Mouse (Mus musculus) kidney, embryonic 16.5 days (tissue): ENCODE data around the gene Pde4b. TPM values are rescaled to one million over a fixed set of nuclear protein-coding genes. Genes with fewer than 3 reads are reported as not detected.

Source experiments
- ATAC-seq: fragments of 200-750 bp; cut with Nextera tagmentation; 2 replicates; pipeline ENCODE4 v1.8.0; 2017; ENCODE audit warnings: moderate TSS enrichment; ENCODE audit not compliant: low FRiP score, low TSS enrichment
- H3K27ac ChIP-seq: fragments of 300-500 bp; sonication (generic); 2 replicates; pipeline ENCODE4 v1.5.1; 2014; ENCODE audit warnings: low read length
- H3K27me3 ChIP-seq: fragments of 300-500 bp; sonication (generic); 2 replicates; pipeline ENCODE4 v1.6.1; 2014; ENCODE audit warnings: low read length, control low read depth, mixed read lengths; ENCODE audit not compliant: insufficient read depth
- H3K36me3 ChIP-seq: fragments of 300-500 bp; sonication (generic); 2 replicates; pipeline ENCODE4 v1.6.1; 2014; ENCODE audit warnings: low read length, control low read depth, mixed read lengths; ENCODE audit not compliant: insufficient read depth
- H3K4me1 ChIP-seq: fragments of 300-500 bp; sonication (generic); 2 replicates; pipeline ENCODE4 v1.6.1; 2014; ENCODE audit warnings: low read length, control low read depth, mixed read lengths; ENCODE audit not compliant: insufficient read depth
- H3K4me2 ChIP-seq: fragments of 300-500 bp; sonication (generic); replicated peaks from 2 replicates; pipeline ENCODE4 v1.6.1; 2014; ENCODE audit warnings: low read depth, low read length
- H3K4me3 ChIP-seq: fragments of 300-500 bp; sonication (generic); 2 replicates; pipeline ENCODE4 v1.5.1; 2014; ENCODE audit warnings: mild to moderate bottlenecking, low read length
- H3K9ac ChIP-seq: fragments of 300-500 bp; sonication (generic); replicated peaks from 2 replicates; pipeline ENCODE4 v1.6.1; 2014; ENCODE audit warnings: low read length
- H3K9me3 ChIP-seq: fragments of 300-500 bp; sonication (generic); 2 replicates; pipeline ENCODE4 v1.6.1; 2016; ENCODE audit warnings: low read length, control low read depth
- WGBS: fragments of 180-500 bp; shearing (Covaris S2); extraction: QIAGEN DNeasy Blood & Tissue Kit; methylation state at CpG from one replicate; pipeline ENCODE4 v1.1.7; 2014; 5-methylcytosine and 5-hydroxymethylcytosine counted together
- polyA plus RNA-seq: library from polyadenylated mRNA; unstranded; fragments of >200 nt; fragmentation: Nextera tagmentation; extraction: Ambion mirVana; gene quantifications from 2 replicates; pipeline ENCODE4 v1.2.1, GENCODE M21; 2015

Gene Pde4b
- polyA plus RNA-seq, 1 experiment from 2014 or later: 15.5 TPM

DNA sequence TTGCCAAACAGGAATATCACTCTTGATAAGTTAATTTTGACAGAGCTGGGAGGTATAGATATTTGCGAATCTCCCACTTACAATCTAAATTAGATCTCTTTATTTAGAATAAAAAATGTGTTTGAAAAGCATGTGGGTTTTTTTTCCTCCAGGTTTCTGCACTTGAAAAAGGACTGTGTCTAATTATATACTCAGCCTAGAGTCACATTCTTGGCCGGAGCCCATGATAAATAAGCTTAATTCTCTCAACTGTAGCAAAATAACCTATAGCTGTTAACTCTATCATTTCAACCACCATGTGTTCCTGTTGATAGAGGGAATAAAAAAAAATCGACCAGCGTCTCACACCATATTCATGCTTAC, 352.8 kb downstream of the Pde4b start:
- Histone ChIP-seq H3K4me2 (no peak overlapping the region), H3K4me3 (no peak overlapping the region), H3K4me1 (peaks cover 5% of the 10 kb centered on the region; the same call in 1 of the 2 replicates), H3K9ac (no peak overlapping the region), H3K9me3 (no peaks in the 10 kb centered on the region), H3K27me3 (no peaks in the 10 kb centered on the region), H3K27ac (no peak overlapping the region; the same call in 1 of the 2 replicates), H3K36me3 (no peaks in the 10 kb centered on the region)
- 54% methylated on average over 4 of the region's 4 CpGs for whole genome bisulfite sequencing
- ATAC-seq: no peak

DNA sequence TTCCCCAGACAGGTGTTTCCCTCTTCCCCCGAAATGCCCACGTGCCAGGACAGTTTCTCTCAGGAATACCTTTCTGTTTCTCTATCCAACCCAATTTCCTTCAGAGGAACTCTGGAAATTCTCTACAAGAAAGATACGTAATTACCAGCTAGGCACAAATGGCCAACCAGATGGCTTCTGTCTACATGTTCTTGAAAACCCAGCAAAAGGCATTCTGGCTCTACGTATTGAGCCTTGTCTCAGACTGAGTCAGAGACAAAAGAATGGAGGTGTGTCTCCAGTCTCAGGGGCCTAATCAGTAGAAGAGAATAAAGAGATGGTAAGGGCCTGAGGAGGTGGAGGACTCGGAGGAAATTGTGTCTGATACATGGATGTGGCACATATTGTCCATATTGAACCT, 356.2 kb downstream of the Pde4b start:
- Histone ChIP-seq H3K27me3 (no peaks in the 10 kb centered on the region), H3K36me3 (no peaks in the 10 kb centered on the region), H3K4me2 (no peak overlapping the region), H3K9me3 (no peaks in the 10 kb centered on the region), H3K9ac (no peak overlapping the region), H3K4me3 (no peak overlapping the region), H3K4me1 (peaks cover 5% of the 10 kb centered on the region; the same call in 1 of the 2 replicates), H3K27ac (no peak overlapping the region)
- 64% methylated on average over 5 of the region's 5 CpGs for WGBS
- no peak for ATAC-seq

DNA sequence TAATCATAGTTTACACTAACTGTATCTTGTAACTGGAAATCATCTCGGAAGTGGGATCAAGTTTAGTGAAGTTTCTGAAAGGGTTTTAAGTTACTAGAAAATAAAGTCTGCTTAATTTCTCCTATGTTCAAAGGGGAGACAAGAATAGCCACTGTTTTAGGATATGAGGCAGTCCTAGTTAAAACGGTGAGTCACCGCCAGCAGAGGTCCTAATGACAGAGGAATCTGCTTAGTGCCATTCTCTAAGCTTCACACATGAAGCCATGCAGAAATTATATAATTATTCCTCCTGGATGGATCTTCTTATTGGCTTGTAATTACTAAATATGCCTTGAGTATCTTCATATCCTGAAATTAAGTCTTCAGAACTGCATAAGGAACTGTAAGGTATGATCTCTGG, 357.2 kb downstream of the Pde4b start:
- Histone ChIP-seq H3K9ac (no peak overlapping the region), H3K4me2 (no peak overlapping the region), H3K27ac (no peak overlapping the region), H3K4me1 (peaks cover 3% of the 10 kb centered on the region; the same call in 1 of the 2 replicates), H3K9me3 (no peaks in the 10 kb centered on the region), H3K36me3 (no peaks in the 10 kb centered on the region), H3K27me3 (no peaks in the 10 kb centered on the region), H3K4me3 (no peak overlapping the region)
- 74% methylated on average over 3 of the region's 3 CpGs for WGBS
- ATAC-seq: no peak

DNA sequence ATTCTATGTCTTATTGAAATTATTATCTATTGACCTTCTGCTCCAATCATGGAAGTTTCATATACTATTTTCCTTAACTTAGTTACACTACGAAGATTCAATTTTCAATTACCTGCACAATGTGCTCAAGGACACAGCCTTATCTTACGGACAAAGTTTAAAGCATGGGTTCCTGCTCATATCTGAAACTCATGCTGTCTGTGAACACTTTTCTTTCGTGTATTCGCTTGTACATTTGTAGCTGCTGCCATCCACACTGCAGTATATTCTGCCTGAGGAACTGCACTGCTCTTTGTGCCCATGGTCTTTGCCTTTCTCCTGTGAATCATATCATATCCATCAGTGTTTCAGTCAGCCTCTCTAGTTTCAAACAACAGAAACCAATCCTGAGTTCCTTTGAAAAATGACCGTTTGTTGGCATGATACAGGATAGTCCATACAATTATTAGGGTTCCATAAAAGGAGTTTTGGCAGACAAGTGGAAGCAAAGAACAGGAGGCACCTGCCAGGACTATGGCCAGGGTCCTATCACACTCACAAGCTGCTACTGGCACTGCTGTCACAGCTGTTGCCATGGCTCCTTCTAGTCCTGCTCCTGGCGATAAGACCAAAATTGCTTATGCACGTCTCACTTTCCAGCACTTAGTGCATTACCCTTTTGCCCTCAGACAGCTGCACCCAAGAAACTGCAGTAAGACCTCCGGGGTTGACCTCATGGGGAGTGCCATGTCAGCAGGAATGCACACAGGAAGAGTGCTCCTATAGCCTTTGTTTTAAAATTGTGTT, 359.0 kb downstream of the Pde4b start:
- Histone ChIP-seq H3K27ac (no peak overlapping the region), H3K9ac (no peak overlapping the region), H3K4me3 (no peak overlapping the region), H3K4me1 (no peaks in the 10 kb centered on the region), H3K4me2 (no peak overlapping the region), H3K36me3 (no peaks in the 10 kb centered on the region), H3K27me3 (no peaks in the 10 kb centered on the region), H3K9me3 (no peaks in the 10 kb centered on the region)
- no peak for ATAC-seq
- WGBS: 64% methylated on average over 8 of the region's 8 CpGs

DNA sequence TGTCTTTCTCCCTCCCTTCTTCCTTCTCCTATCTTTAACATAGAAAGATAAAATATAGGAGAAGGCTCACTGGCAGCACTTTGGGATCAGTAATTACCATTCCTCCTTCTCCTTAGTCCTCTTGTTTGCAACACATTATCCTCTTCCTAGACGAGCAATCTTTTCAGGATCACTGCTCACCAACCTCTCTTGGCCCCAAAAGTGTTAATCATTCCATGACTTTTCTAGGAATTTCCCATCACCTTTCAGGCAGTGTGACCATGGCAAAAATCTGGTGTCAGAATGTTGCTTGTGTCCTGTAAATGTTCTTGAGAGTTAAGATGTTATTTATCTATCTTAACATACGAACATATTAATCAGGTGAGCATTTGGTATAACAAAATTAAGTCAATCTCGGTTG, 369.1 kb downstream of the Pde4b start:
- no peak overlapping the region for H3K4me3 ChIP-seq
- no peaks in the 10 kb centered on the region for H3K27me3 ChIP-seq
- H3K4me1 ChIP-seq: 0 out of 2 replicates have a peak, but pooled peaks cover 3% of the 10 kb centered on the region
- ATAC-seq: peak; percentile 49; the same call in 1 of the 2 replicates
- H3K27ac ChIP-seq: no peak overlapping the region
- H3K9ac ChIP-seq: no peak overlapping the region
- no peak overlapping the region for H3K4me2 ChIP-seq
- H3K9me3 ChIP-seq: no peaks in the 10 kb centered on the region
- WGBS: 43% methylated on average over 3 of the region's 3 CpGs
- H3K36me3 ChIP-seq: no peaks in the 10 kb centered on the region

DNA sequence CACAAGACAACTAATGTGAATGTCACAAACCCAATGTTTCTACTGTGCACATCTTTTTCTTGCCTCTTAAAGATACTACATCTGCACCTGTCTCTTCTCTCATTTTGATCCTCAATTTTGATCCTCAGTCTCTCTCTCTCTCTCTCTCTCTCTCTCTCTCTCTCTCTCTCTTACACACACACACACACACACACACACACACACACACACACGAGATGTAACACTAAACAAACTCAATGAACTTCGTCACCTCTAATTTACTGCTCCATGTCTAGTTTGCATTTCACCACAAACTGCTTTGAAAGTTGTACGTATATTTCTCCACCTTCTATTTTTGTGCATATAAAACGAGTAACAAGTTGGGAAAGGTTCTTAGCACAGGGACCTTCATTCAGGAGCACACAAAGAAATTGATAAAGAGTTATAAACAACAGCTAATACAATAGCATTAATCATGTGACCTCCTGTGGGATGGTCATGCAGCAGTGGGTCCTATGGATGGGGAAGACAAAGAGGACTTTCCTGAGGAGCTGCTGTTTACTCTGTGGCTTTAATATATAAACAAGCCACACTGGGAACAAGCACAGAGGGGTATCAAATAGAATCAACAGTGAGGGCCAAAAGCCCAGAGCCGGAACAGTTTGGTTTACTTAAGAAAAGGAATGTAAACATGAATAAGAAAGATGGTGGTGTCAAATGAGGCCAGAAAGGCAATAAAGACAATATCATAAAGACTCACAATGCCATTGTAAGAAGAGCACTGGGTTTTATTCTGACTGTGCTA, 372.1 kb downstream of the Pde4b start:
- Histone ChIP-seq H3K27me3 (no peaks in the 10 kb centered on the region), H3K4me3 (no peak overlapping the region), H3K9me3 (no peaks in the 10 kb centered on the region), H3K27ac (no peak overlapping the region), H3K36me3 (no peaks in the 10 kb centered on the region), H3K4me2 (no peak overlapping the region), H3K4me1 (0 out of 2 replicates have a peak, but pooled peaks cover 3% of the 10 kb centered on the region), H3K9ac (no peak overlapping the region)
- WGBS: 46% methylated on average over 5 of the region's 5 CpGs
- no peak for ATAC-seq

DNA sequence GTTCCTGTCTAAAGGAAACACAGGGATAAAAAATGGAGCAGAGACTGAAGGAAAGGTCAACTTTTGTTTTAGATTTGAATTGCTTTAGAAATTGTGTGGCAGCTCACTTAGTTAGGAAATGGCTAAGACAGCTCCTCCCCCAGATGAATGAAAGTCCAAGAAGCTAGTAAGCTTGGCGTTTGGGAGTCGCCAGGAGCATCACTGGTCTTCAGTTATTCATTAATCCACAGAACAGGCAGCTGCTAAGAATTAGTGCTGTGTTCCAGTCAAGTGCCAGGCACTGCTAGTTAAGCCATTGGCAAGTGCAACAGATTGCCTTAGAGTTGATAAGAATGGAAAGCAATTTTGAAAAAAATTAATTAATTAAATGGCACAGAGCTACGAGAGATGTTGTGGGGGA, 390.8 kb downstream of the Pde4b start:
- Histone ChIP-seq H3K4me1 (0 out of 2 replicates have a peak, but pooled peaks cover 6% of the 10 kb centered on the region), H3K4me3 (no peak overlapping the region), H3K9me3 (no peaks in the 10 kb centered on the region), H3K27me3 (no peaks in the 10 kb centered on the region), H3K9ac (no peak overlapping the region), H3K4me2 (no peak overlapping the region), H3K36me3 (no peaks in the 10 kb centered on the region), H3K27ac (no peak overlapping the region)
- WGBS: 37% methylated on average over 3 of the region's 3 CpGs
- ATAC-seq: peak; percentile 71; the same call in 1 of the 2 replicates

DNA sequence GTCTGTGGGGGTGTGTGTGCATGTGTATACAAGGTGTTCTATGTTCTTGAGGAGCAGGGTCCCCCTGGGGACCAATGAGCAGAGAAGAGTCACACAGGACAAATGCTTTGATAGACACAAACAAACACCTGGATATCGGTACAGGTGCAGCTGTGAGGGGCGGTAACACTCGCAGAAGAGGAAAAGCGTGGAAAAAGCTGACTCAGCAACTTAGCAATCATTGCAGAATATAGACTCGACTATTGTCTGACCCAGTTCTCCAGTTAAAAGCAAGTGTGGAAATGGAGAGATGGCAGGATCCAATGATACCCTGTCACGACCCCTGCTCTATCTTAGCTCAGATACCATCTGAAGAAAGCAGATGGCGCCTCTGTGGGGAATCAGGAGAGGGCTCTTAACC, 391.5 kb downstream of the Pde4b start:
- 0 out of 2 replicates have a peak, but pooled peaks cover 6% of the 10 kb centered on the region for H3K4me1 ChIP-seq
- no peak overlapping the region for H3K9ac ChIP-seq
- H3K27ac ChIP-seq: no peak overlapping the region
- 82% methylated on average over 7 of the region's 7 CpGs for WGBS
- H3K4me2 ChIP-seq: no peak overlapping the region
- H3K4me3 ChIP-seq: no peak overlapping the region
- no peak for ATAC-seq
- H3K36me3 ChIP-seq: no peaks in the 10 kb centered on the region
- H3K9me3 ChIP-seq: no peaks in the 10 kb centered on the region
- H3K27me3 ChIP-seq: no peaks in the 10 kb centered on the region

DNA sequence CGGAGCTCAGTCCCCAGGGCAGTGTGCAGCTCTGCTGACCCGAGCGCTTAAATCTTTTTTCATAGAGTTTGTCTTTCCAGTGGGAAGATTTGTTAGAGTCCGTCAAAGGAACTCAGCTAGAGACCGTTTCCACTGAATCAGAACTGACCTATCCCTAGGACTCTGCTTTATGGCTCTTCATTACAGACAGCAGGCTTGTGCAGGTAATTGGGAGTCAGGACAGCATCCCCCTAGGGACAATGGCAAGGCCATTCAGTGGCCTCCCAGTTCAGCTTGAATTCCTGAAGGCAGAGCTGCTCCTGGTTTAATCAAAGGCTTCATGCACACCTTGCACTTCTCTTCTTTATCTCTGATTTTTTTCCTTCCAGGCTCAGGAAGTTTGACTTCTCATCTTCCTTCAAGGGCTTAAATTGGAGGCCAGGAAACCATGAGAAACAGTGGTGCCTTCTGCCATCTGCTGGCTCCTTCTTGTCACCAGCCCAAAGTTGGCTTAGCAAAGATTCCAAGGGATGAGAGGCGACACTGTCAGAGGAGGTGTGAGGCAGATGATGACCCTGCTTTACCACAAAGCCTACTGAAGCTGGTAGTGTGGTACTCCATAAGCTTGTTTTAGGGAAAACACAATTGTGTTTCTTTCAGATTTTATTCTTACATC, 393.6 kb downstream of the Pde4b start:
- Histone ChIP-seq H3K36me3 (no peaks in the 10 kb centered on the region), H3K4me1 (0 out of 2 replicates have a peak, but pooled peaks cover 6% of the 10 kb centered on the region), H3K27me3 (no peaks in the 10 kb centered on the region), H3K27ac (no peak overlapping the region), H3K9me3 (no peaks in the 10 kb centered on the region), H3K9ac (no peak overlapping the region), H3K4me2 (no peak overlapping the region), H3K4me3 (no peak overlapping the region)
- ATAC-seq: no peak
- WGBS: 46% methylated on average over 6 of the region's 6 CpGs
